Comparison of ENCODE assay signal across 12 mouse cellular contexts in the genomic region with DNA sequence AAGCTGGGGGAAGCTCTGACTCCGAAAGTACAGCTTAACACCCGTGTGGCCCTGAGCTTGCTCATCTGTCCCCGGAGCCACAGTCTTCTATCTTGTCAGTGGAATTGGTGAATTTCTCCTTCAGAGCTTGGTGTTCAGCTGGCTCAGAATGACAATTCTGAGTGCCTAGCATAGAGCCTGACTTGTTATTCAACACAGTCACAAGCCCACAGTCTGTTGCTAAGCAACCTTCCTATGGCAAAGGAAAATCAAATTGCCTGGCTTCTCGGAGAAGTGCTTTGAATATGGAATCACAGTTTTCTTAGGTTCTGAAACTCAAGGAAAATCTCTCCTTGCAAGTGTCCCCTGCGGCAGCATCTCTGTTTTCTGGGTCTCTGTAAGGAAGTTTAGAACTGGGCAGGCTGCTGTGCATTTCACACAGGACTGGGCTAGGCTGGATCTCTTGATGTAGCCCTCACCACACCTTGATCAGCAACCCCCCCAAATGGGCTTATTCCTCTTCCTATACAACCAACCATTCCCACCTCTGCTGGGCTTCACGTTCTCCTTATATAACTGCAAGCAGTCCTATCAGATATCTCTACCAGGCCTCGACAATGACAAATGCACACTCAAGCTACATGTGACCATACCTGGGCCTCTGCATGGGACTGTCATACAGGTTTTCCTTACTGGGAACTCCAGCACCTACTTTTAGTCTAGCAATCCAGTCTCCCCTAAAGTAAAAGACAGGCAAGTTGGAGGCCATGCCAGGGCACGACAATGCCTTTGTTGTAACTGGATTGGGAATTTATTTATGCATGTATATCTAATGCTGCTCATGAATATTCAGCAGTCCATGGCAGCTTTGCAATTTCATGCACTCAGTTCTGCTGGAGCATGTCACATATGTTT.
A peak's percentile ranks its signal among the peaks of the same experiment; 100 is the strongest.
DNase-seq lines count a peak whose midpoint lies in the region; ATAC-seq lines count a peak whose summit lies in the region.
"Had no signal": no experiment of that assay in that cellular context is flagged by ENCODE, and none has a peak within 500 bp of the region (broad histone marks: within the 10 kb centered on the region; RNA-seq: fewer than 3 reads in every experiment).

No protein-coding gene starts in this region.

- no peak overlapping the region for H3K4me3 ChIP-seq in forebrain, embryonic 14.5 days (ENCODE audit: low read depth, low read length)
- H3K4me3 ChIP-seq in neural tube, embryonic 14.5 days (ENCODE audit: low read depth, low read length): no peak overlapping the region
- no peak overlapping the region for H3K4me3 ChIP-seq in heart, embryonic 10.5 days
- H3K4me3 ChIP-seq: embryonic facial prominence, embryonic 15.5 days had no signal

- H3K4me1 ChIP-seq in forebrain, embryonic 14.5 days (ENCODE audit: control insufficient read depth, insufficient read depth, low read length): peaks cover 9% of the 10 kb centered on the region
- peaks cover 8% of the 10 kb centered on the region for H3K4me1 ChIP-seq in neural tube, embryonic 14.5 days (ENCODE audit: control insufficient read depth, insufficient read depth, low read length)
- peaks cover 34% of the 10 kb centered on the region for H3K4me1 ChIP-seq in heart, embryonic 10.5 days
- H3K4me1 ChIP-seq: embryonic facial prominence, embryonic 15.5 days had no signal

- intact Hi-C loops in heart, postnatal 10 days (cut with DNase I): no loop called here

- no peaks in the 10 kb centered on the region for H3K9me3 ChIP-seq in forebrain, embryonic 14.5 days (replicated peaks; ENCODE audit: control insufficient read depth, low read length)
- no peaks in the 10 kb centered on the region for H3K9me3 ChIP-seq in neural tube, embryonic 14.5 days (ENCODE audit: control insufficient read depth, low read length)
- no peaks in the 10 kb centered on the region for H3K9me3 ChIP-seq in heart, embryonic 10.5 days
- H3K9me3 ChIP-seq: embryonic facial prominence, embryonic 15.5 days had no signal

- H3K36me3 ChIP-seq in forebrain, embryonic 14.5 days (ENCODE audit: control insufficient read depth, insufficient read depth, low read length): no peaks in the 10 kb centered on the region
- H3K36me3 ChIP-seq in neural tube, embryonic 14.5 days (ENCODE audit: control insufficient read depth, insufficient read depth, low read length): no peaks in the 10 kb centered on the region
- H3K36me3 ChIP-seq in heart, embryonic 10.5 days: no peaks in the 10 kb centered on the region
- H3K36me3 ChIP-seq: embryonic facial prominence, embryonic 15.5 days had no signal

- no peak overlapping the region for H3K27ac ChIP-seq in forebrain, embryonic 14.5 days (ENCODE audit: low read depth, low read length)
- no peak overlapping the region for H3K27ac ChIP-seq in neural tube, embryonic 14.5 days (ENCODE audit: low read depth, low read length)
- no peak overlapping the region for H3K27ac ChIP-seq in heart, embryonic 10.5 days
- H3K27ac ChIP-seq: embryonic facial prominence, embryonic 15.5 days; macrophage had no signal

- peak; percentile 38 for DNase-seq in layer of hippocampus, adult 9-11 months
- no peak for DNase-seq in layer of hippocampus, postnatal 10 days (ENCODE audit: low spot score in 2 of 2)
- peak; percentile 80 for DNase-seq in forebrain, embryonic 14.5 days (ENCODE audit: low spot score)
- DNase-seq in left cerebral cortex, adult 8-10 months (ENCODE audit: low spot score in 2 of 2): peak; percentile 6 to 27
- DNase-seq in thymus, postnatal 36 days: no peak
- DNase-seq in heart, postnatal 10 days: no peak
- DNase-seq in heart, embryonic 10.5 days (ENCODE audit: low spot score): no peak
- DNase-seq: heart, adult 18-20 months; kidney, adult 11 months had no signal

- ATAC-seq in forebrain, embryonic 14.5 days: peak; percentile 79
- ATAC-seq in neural tube, embryonic 14.5 days (ENCODE audit: low read depth): peak; percentile 72; the same call in 1 of the 2 replicates

- H3K4me2 ChIP-seq in forebrain, embryonic 14.5 days (ENCODE audit: low read length): no peak overlapping the region
- no peak overlapping the region for H3K4me2 ChIP-seq in neural tube, embryonic 14.5 days (ENCODE audit: low read depth, low read length)
- H3K4me2 ChIP-seq: embryonic facial prominence, embryonic 15.5 days had no signal

- H3K9ac ChIP-seq in forebrain, embryonic 14.5 days (ENCODE audit: low read length): no peak overlapping the region
- H3K9ac ChIP-seq in neural tube, embryonic 14.5 days (replicated peaks; ENCODE audit: low read depth, low read length): no peak overlapping the region
- H3K9ac ChIP-seq: embryonic facial prominence, embryonic 15.5 days had no signal

- H3K27me3 ChIP-seq in forebrain, embryonic 14.5 days (replicated peaks; ENCODE audit: control insufficient read depth, insufficient read depth, low read length): no peaks in the 10 kb centered on the region
- no peaks in the 10 kb centered on the region for H3K27me3 ChIP-seq in neural tube, embryonic 14.5 days (ENCODE audit: control insufficient read depth, insufficient read depth, low read length)
- H3K27me3 ChIP-seq in heart, embryonic 10.5 days (ENCODE audit: insufficient read depth, poor library complexity, severe bottlenecking): no peaks in the 10 kb centered on the region
- H3K27me3 ChIP-seq: embryonic facial prominence, embryonic 15.5 days had no signal

- WGBS in forebrain, embryonic 14.5 days: 48% methylated on average over 8 of the region's 8 CpGs
- WGBS in neural tube, embryonic 14.5 days: 50% methylated on average over 8 of the region's 8 CpGs
- 63% methylated on average over 8 of the region's 8 CpGs for WGBS in heart, embryonic 10.5 days

Comparison
In these comparisons a context has a peak if more than half of its experiments do, and no peak if none do; other contexts are left out.
1. DNase-seq: peak in layer of hippocampus, adult 9-11 months (single experiment), forebrain, embryonic 14.5 days (single experiment) and left cerebral cortex, adult 8-10 months (2 of 2); none in layer of hippocampus, postnatal 10 days (0 of 2), thymus, postnatal 36 days (0 of 2), heart, postnatal 10 days (0 of 2) and heart, embryonic 10.5 days (single experiment).